Mouse (Mus musculus): ENCODE measurements around the gene Ascl3.

- TF ChIP-seq GATA1 (IDR thresholded peaks at IDR 0.05; ENCODE audit: borderline replicate concordance, low read length) (no peak), FLI1 (IDR thresholded peaks at IDR 0.05; ENCODE audit: low read length) (no peak)
These were observed 31.3 kb downstream of the Ascl3 start for GRCm38 (mm10) chr7:109700213-109700612.

Data from megakaryocyte, embryonic 14.5 days (primary cell).